Mouse (Mus musculus) activated CD4-positive, CD25-positive, alpha-beta regulatory T cell, adult 4 months (primary cell): ENCODE results near the gene Acr. TPM values are rescaled to one million over a fixed set of nuclear protein-coding genes. Genes with fewer than 3 reads are reported as not detected.

Experiments
- ATAC-seq: one replicate; pipeline ENCODE4 v1.8.0; 2017
- polyA plus RNA-seq, 2 experiments: library from polyadenylated mRNA; unstranded; fragments of 100-300 nt; shearing (Covaris generic); gene quantifications; one replicate each; pipeline ENCODE4 v1.2.1; 2017

Gene Acr
- polyA plus RNA-seq, 2 experiments from 2014 or later = not detected

DNA sequence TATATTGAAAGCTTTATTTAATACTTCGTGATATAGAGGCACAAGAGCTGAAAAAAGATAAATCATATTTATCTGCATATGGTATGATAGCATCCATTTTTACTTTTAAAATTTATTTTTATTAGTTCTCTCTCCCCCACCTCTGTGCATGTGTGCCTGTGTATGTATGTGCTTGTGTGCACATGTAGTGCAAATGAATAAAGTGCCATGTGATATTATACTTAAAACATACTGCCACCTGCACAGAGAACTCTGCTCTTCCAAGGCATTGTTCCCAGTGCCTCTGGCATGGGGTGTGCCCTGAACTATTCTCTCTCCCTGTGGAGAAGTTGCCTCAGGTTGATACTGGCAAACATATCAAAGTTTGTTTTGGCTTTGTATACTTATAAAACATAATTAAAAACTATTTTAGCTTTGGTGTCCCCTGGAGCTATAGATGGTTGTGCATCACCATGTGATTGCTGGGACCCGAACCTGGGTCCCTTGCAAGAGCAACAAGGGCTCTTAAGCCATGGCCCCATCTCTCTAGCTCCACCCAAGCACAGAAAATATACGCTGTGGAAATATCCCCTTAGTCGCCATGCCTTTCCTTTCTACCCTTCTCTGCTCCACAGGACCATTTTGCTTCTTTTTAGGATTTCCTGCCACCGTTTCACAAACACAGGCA lies 55.0 kb downstream of the Acr start:
- no peak for ATAC-seq

DNA sequence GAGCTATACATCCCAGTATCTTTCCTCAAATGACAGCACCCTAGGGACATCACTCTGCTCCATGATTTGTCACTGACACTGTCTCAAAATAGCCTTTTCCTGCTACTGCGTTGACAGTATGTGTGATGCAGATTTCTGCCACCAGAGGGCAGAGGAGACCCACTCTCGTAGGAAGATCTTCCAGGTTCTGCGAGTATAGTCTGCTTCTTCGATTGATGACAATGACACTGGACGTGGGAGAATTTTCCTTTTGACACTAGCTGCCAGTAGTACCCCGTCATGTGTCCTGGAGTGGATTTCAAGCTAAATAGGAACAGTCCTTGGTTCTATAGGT lies 55.5 kb downstream of the Acr start:
- ATAC-seq = no peak

Other genes starting within 250 kb of the Acr start
- not detected for gene Adm2, start 245.6 kb upstream of the Acr start, polyA plus RNA-seq
- not detected for gene Miox, start 233.9 kb upstream of the Acr start, polyA plus RNA-seq
- gene Lmf2, start 212.7 kb upstream of the Acr start, polyA plus RNA-seq = 10 to 100 TPM; 20.8 to 38.6 TPM
- 100 to 1,000 TPM; 141 to 171 TPM for gene Ncaph2, start 212.6 kb upstream of the Acr start, polyA plus RNA-seq
- 1 to 10 TPM; 2.1 to 4.9 TPM for gene Sco2, start 194.5 kb upstream of the Acr start, polyA plus RNA-seq
- under 1 TPM; 0.61 to 0.74 TPM for gene Tymp, start 191.3 kb upstream of the Acr start, polyA plus RNA-seq
- gene Odf3b, start 189.0 kb upstream of the Acr start, polyA plus RNA-seq = 1 to 10 TPM; 1.2 to 1.9 TPM
- gene Klhdc7b, start 183.4 kb upstream of the Acr start, polyA plus RNA-seq = under 1 TPM in 1 of 2 experiments, not detected in 1; 0.23 TPM
- gene Syce3, start 157.8 kb upstream of the Acr start, polyA plus RNA-seq = not detected
- under 1 TPM; 0.26 to 0.57 TPM for gene Cpt1b, start 142.5 kb upstream of the Acr start, polyA plus RNA-seq
- gene C730034F03Rik, start 138.7 kb upstream of the Acr start, polyA plus RNA-seq = 1 to 10 TPM; 4.1 to 5.8 TPM
- gene Gm44502, start 138.6 kb upstream of the Acr start, polyA plus RNA-seq = not detected
- gene Chkb, start 138.4 kb upstream of the Acr start, polyA plus RNA-seq = 10 to 100 TPM; 50.7 to 55.4 TPM
- under 1 TPM in 1 of 2 experiments, not detected in 1; 0.34 TPM for gene Mapk8ip2, start 114.4 kb upstream of the Acr start, polyA plus RNA-seq
- gene Arsa, start 90.9 kb upstream of the Acr start, polyA plus RNA-seq = 1 to 10 TPM; 6.8 to 8.6 TPM
- not detected for gene Shank3, start 68.7 kb upstream of the Acr start, polyA plus RNA-seq
- gene Rabl2, start 23.6 kb downstream of the Acr start, polyA plus RNA-seq = 1 to 10 TPM in 1 of 2 experiments, under 1 TPM in 1; 0.88 to 2.6 TPM